In the genomic region with DNA sequence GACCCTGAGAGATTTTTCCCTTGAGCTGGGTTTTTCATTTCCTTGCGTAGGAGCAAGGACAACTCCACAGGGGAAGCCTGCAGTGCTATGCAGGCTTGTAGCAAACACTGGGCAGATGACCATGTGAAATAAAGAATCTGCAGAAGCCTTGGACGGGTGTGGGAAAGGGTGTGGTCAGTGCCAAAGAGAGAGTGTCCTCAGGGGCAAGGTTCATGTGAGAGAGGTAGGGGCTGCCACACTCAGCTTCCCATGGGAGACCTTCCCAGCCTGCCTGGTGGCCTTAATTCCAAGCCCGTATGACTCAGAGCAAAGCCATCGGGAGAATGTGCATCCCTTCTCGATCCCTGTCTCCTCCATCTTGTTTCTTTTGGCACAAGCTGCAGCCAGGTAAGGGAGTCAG, we compare ENCODE assay signal across 35 mouse cellular contexts. TPM values are rescaled to one million over a fixed set of nuclear protein-coding genes. Genes with fewer than 3 reads are reported as not detected.
DNase-seq lines count a peak whose midpoint lies in the region; ATAC-seq and TF ChIP-seq lines count a peak whose summit lies in the region.
"Had no signal": no experiment of that assay in that cellular context is flagged by ENCODE, and none has a peak within 500 bp of the region (broad histone marks: within the 10 kb centered on the region; RNA-seq: fewer than 3 reads in every experiment).

No protein-coding gene starts in this region.

- in situ Hi-C loops in ES-E14 (cut with MboI; ENCODE audit: low sequenced_read_pairs in 2 of 2, unreplicated experiment in 2 of 2): loop anchor here (5.0 to 10.0 kb wide), 2 partner anchors 69 to 76 kb away; no protein-coding TSS in a partner anchor

- no peak for ATAC-seq in heart, embryonic 12.5 days (ENCODE audit: insufficient number of reproducible peaks, low FRiP score)
- ATAC-seq: forebrain, embryonic 14.5 days; forebrain, postnatal 0 days; hindbrain, postnatal 0 days; inflammation-experienced regulatory T-cells, adult 6 months; intestine, embryonic 16.5 days; Patski had no signal

- 68% methylated on average over 5 of the region's 5 CpGs for WGBS in heart, embryonic 12.5 days

- H3K4me2 ChIP-seq in heart, embryonic 12.5 days: no peak overlapping the region
- H3K4me2 ChIP-seq: embryonic facial prominence, embryonic 13.5 days; heart, embryonic 13.5 days; hindbrain, embryonic 14.5 days had no signal

- H3K27me3 ChIP-seq in heart, embryonic 12.5 days (replicated peaks): peaks cover 87% of the 10 kb centered on the region
- H3K27me3 ChIP-seq: Patski had no signal

- H3K4me1 ChIP-seq in heart, embryonic 12.5 days (replicated peaks): peaks cover 13% of the 10 kb centered on the region
- peaks cover 21 to 45% of the 10 kb centered on the region in 2 experiments for H3K4me1 ChIP-seq in ES-E14 (ENCODE audit: control insufficient read depth in 2 of 2, insufficient read depth in 2 of 2, low read length in 2 of 2, poor library complexity in 1 of 2)

- no peak overlapping the region for H3K4me3 ChIP-seq in heart, embryonic 12.5 days
- no peak overlapping the region for H3K4me3 ChIP-seq in ES-E14 (ENCODE audit: insufficient read depth in 1 of 2, low read depth in 1 of 2, low read length in 2 of 2, poor library complexity in 1 of 2, severe bottlenecking in 1 of 2)
- H3K4me3 ChIP-seq: embryonic facial prominence, embryonic 10.5 days; embryonic facial prominence, embryonic 13.5 days; erythroblast, embryonic 14.5 days; heart, adult 2 months; heart, embryonic 13.5 days had no signal

- peak; percentile 30 for DNase-seq in adrenal gland, adult 2 months
- DNase-seq in adrenal gland, postnatal 10 days: no peak
- peak; percentile 68 for DNase-seq in heart, adult 11 months
- DNase-seq in 3134 (ENCODE audit: extremely low read depth, insufficient read length, low spot score) (peak; percentile 24), ES-E14 (ENCODE audit: low read depth, low spot score) (no peak)
- DNase-seq in thymus, adult 18-20 months: no peak
- DNase-seq: adrenal gland, postnatal 25 days; B cell, adult 2 months; cerebellum, adult 18-20 months; cerebellum, postnatal 10 days; cerebellum, postnatal 36 days; embryo, embryonic 11 days; forebrain, postnatal 0 days; gastrocnemius, postnatal 25 days; heart, adult 2 months; heart, postnatal 14 days; heart, postnatal 4 days; kidney, adult 18-20 months had no signal

- no peaks in the 10 kb centered on the region for H3K9me3 ChIP-seq in heart, embryonic 12.5 days (replicated peaks)
- H3K9me3 ChIP-seq in ES-E14 (ENCODE audit: control insufficient read depth, insufficient read depth, low read depth, low read length): no peaks in the 10 kb centered on the region
- H3K9me3 ChIP-seq: embryonic facial prominence, embryonic 10.5 days; embryonic facial prominence, embryonic 13.5 days; G1E; heart, embryonic 13.5 days had no signal

- H3K36me3 ChIP-seq in heart, embryonic 12.5 days: no peaks in the 10 kb centered on the region
- no peaks in the 10 kb centered on the region for H3K36me3 ChIP-seq in ES-E14 (ENCODE audit: control insufficient read depth, insufficient read depth, low read length, poor library complexity, severe bottlenecking)
- H3K36me3 ChIP-seq: embryonic facial prominence, embryonic 10.5 days; embryonic facial prominence, embryonic 13.5 days; G1E; heart, embryonic 13.5 days had no signal

- no peak overlapping the region for H3K27ac ChIP-seq in heart, embryonic 12.5 days (ENCODE audit: poor library complexity, severe bottlenecking)
- 0 out of 2 replicates have a peak overlapping the region, but pooled peaks have one; percentile 6 for H3K27ac ChIP-seq in ES-E14 (ENCODE audit: insufficient read depth, low read depth, low read length, poor library complexity, severe bottlenecking)
- H3K27ac ChIP-seq: embryonic facial prominence, embryonic 10.5 days; embryonic facial prominence, embryonic 13.5 days; heart, adult 2 months; heart, embryonic 13.5 days; hindbrain, embryonic 14.5 days; hindbrain, postnatal 0 days had no signal

- H3K9ac ChIP-seq in heart, embryonic 12.5 days: no peak overlapping the region
- no peak overlapping the region for H3K9ac ChIP-seq in ES-E14 (ENCODE audit: insufficient read depth, low read depth, low read length, poor library complexity, severe bottlenecking)
- H3K9ac ChIP-seq: embryonic facial prominence, embryonic 13.5 days; forebrain, postnatal 0 days; heart, embryonic 13.5 days; hindbrain, embryonic 14.5 days had no signal

TF ChIP-seq in ES-E14, 5 proteins besides CTCF, POLR2A, EP300 and RAD21:
- TF ChIP-seq ZNF384 (IDR thresholded peaks at IDR 0.05; ENCODE audit: low read depth, low read length) (no peak), CHD2 (IDR thresholded peaks at IDR 0.05; ENCODE audit: low read depth, low read length) (no peak), HCFC1 (IDR thresholded peaks at IDR 0.05; ENCODE audit: borderline replicate concordance, insufficient read depth, low read length) (no peak), ZC3H11A (IDR thresholded peaks at IDR 0.05; ENCODE audit: borderline replicate concordance, low read depth, low read length) (no peak), MAFK (IDR thresholded peaks at IDR 0.05; ENCODE audit: insufficient read depth, low read depth, low read length) (no peak)

RNA-seq across cellular contexts. Expression of a gene that starts 39.1 kb away (rescaled TPM):
- 10 to 100 TPM in 1 of 2 experiments, 1 to 10 TPM in 1; 3.5 to 17.4 TPM for total RNA-seq in adrenal gland, adult 2 months (2021)
- 7.7 and 11.9 TPM in 2 replicates for polyA plus RNA-seq in adrenal gland, adult 2 months (2012; rRNA removed)
- 1 to 10 TPM; 6.8 to 8.6 TPM for total RNA-seq in adrenal gland, postnatal 10 days (2021)
- not detected in 2 replicates for polyA plus RNA-seq in heart, embryonic 12.5 days (2016; fragmentation: Nextera tagmentation; extraction: Ambion mirVana)
- total RNA-seq in ES-E14 (2012; rRNA removed): not detected in 2 replicates
- total RNA-seq: CH12.LX; forebrain, postnatal 0 days; hindbrain, postnatal 0 days had no signal
- polyA plus RNA-seq: brain, embryonic 14.5 days; cortical plate, adult 2 months; embryonic facial prominence, embryonic 10.5 days; embryonic facial prominence, embryonic 13.5 days; erythroblast, embryonic 14.5 days; forebrain, embryonic 14.5 days; forebrain, postnatal 0 days; G1E; heart, embryonic 13.5 days; heart, embryonic 16.5 days; hindbrain, embryonic 11.5 days; hindbrain, embryonic 14.5 days; hindbrain, postnatal 0 days; inflammation-experienced regulatory T-cells, adult 6 months; intestine, embryonic 16.5 days had no signal

Comparison
In these comparisons a context has a peak if more than half of its experiments do, and no peak if none do; other contexts are left out.
1. DNase-seq: peak in adrenal gland, adult 2 months (single experiment), heart, adult 11 months (single experiment) and 3134 (single experiment); none in adrenal gland, postnatal 10 days (single experiment), ES-E14 (single experiment) and thymus, adult 18-20 months (0 of 2).